Mouse (Mus musculus): ENCODE results near the gene Alyref. TPM values are rescaled to one million over a fixed set of nuclear protein-coding genes. Genes with fewer than 3 reads are reported as not detected.
A peak's percentile ranks its signal among the peaks of the same experiment; 100 is the strongest.

The Alyref gene
- polyA plus RNA-seq, 1 experiment from 2014 or later = 162 TPM

GRCm38 (mm10) chr11:120548786-120549167, 49.4 kb downstream of the Alyref start:
- ATAC-seq (no peak), DNase-seq (no peak)
- Histone ChIP-seq H3K9me3 (ENCODE audit: low read length) (no peaks in the 10 kb centered on the region), H3K36me3 (replicated peaks; ENCODE audit: insufficient read depth, low read length) (peaks cover 10% of the 10 kb centered on the region), H3K4me2 (ENCODE audit: low read depth, low read length) (peak overlapping the region; percentile 97), H3K27ac (ENCODE audit: low read depth) (peak overlapping the region; percentile 98), H3K9ac (replicated peaks) (peak overlapping the region; percentile 93), H3K4me3 (ENCODE audit: low read depth, low read length) (peak overlapping the region; percentile 88), H3K27me3 (ENCODE audit: insufficient read depth, low read length) (no peaks in the 10 kb centered on the region), H3K4me1 (ENCODE audit: insufficient read depth) (peaks cover 35% of the 10 kb centered on the region)
- WGBS (ENCODE audit: insufficient replicate concordance) = 15% methylated on average over 7 of the region's 7 CpGs
- no peak for TF ChIP-seq EP300 (IDR thresholded peaks at IDR 0.05; ENCODE audit: low read depth)

- H3K4me1 ChIP-seq (ENCODE audit: insufficient read depth) = peaks cover 35% of the 10 kb centered on the region
- H3K4me3 ChIP-seq (ENCODE audit: low read depth, low read length) = peak overlapping the region; percentile 88; the same call in 1 of the 2 replicates
- 83% methylated on average over 3 of the region's 3 CpGs for WGBS (ENCODE audit: insufficient replicate concordance)
These were observed 50.0 kb downstream of the Alyref start for GRCm38 (mm10) chr11:120548214-120548613.

DNA sequence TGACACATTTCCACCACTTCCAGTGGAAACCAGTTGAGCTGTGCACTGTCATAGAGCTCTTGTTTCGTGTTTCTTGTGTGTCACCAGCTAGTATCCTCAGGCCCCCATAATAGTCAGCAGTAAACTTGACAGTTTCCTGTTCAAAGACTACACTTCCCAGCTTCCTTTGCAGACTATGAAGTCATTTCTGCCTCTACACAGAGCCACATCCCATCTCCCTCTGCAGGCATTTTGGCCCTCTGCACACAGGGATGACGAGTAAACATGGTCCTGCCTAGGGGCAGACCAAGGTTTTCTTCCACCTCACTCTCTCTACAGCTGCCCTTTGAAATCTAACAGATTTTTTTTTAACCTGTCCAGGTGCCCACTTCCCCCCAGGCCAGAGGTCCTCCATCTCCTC, 50.7 kb downstream of the Alyref start:
- Histone ChIP-seq H3K4me1 (ENCODE audit: insufficient read depth) (peaks cover 35% of the 10 kb centered on the region), H3K4me2 (ENCODE audit: low read depth, low read length) (no peak overlapping the region), H3K4me3 (ENCODE audit: low read depth, low read length) (no peak overlapping the region), H3K27me3 (ENCODE audit: insufficient read depth, low read length) (no peaks in the 10 kb centered on the region), H3K9ac (replicated peaks) (no peak overlapping the region), H3K9me3 (ENCODE audit: low read length) (no peaks in the 10 kb centered on the region), H3K36me3 (replicated peaks; ENCODE audit: insufficient read depth, low read length) (peaks cover 19% of the 10 kb centered on the region), H3K27ac (ENCODE audit: low read depth) (0 out of 2 replicates have a peak overlapping the region, but pooled peaks have one; percentile 29)
- ATAC-seq (peak; percentile 24), DNase-seq (no peak)
- TF ChIP-seq CTCF (IDR thresholded peaks at IDR 0.05; ENCODE audit: low read depth) = peak; percentile 47
- no peak for TF ChIP-seq EP300 (IDR thresholded peaks at IDR 0.05; ENCODE audit: low read depth)
- WGBS (ENCODE audit: insufficient replicate concordance) = 43% methylated on average over 2 of the region's 2 CpGs

More at GRCm38 (mm10) chr11:120548214-120548613, 50.0 kb downstream of the Alyref start:
- no peak for TF ChIP-seq EP300 (IDR thresholded peaks at IDR 0.05; ENCODE audit: low read depth)
- no peak for TF ChIP-seq CTCF (IDR thresholded peaks at IDR 0.05; ENCODE audit: low read depth)
- peak overlapping the region; percentile 98 for H3K27ac ChIP-seq (ENCODE audit: low read depth)
- no peak for DNase-seq
- no peaks in the 10 kb centered on the region for H3K9me3 ChIP-seq (ENCODE audit: low read length)
- peak overlapping the region; percentile 93; the same call in 1 of the 2 replicates for H3K9ac ChIP-seq (replicated peaks)
- no peaks in the 10 kb centered on the region for H3K27me3 ChIP-seq (ENCODE audit: insufficient read depth, low read length)
- peaks cover 14% of the 10 kb centered on the region for H3K36me3 ChIP-seq (replicated peaks; ENCODE audit: insufficient read depth, low read length)
- H3K4me2 ChIP-seq (ENCODE audit: low read depth, low read length) = peak overlapping the region; percentile 97
- no peak for ATAC-seq

DNA sequence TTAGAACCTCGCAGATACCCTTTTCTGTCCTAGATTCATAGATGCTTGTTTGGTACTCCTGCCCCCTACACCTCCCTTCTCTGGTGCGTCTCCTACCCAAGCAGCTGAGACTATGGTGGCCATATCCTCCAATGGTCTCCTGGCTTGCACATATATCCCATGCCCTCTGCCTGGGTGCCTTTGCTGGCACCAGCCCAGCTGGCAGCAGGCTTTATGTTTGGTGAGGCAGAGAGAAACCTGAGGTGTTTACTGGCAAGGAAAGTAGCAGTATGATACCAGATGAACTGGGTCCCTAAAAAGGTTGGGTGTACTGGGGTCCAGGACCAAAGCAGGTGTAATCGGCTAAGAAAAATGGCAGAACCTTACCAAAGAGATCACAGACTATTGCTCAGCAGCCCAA, 52.2 kb downstream of the Alyref start:
- Histone ChIP-seq H3K4me3 (ENCODE audit: low read depth, low read length) (no peak overlapping the region), H3K27me3 (ENCODE audit: insufficient read depth, low read length) (no peaks in the 10 kb centered on the region), H3K4me2 (ENCODE audit: low read depth, low read length) (no peak overlapping the region), H3K4me1 (ENCODE audit: insufficient read depth) (peaks cover 35% of the 10 kb centered on the region), H3K9ac (replicated peaks) (no peak overlapping the region), H3K9me3 (ENCODE audit: low read length) (no peaks in the 10 kb centered on the region), H3K27ac (ENCODE audit: low read depth) (no peak overlapping the region), H3K36me3 (replicated peaks; ENCODE audit: insufficient read depth, low read length) (peaks cover 19% of the 10 kb centered on the region)
- ATAC-seq = no peak
- no peak for DNase-seq
- TF ChIP-seq CTCF (IDR thresholded peaks at IDR 0.05; ENCODE audit: low read depth) (no peak), EP300 (IDR thresholded peaks at IDR 0.05; ENCODE audit: low read depth) (no peak)
- WGBS (ENCODE audit: insufficient replicate concordance) = 93% methylated on average over 3 of the region's 3 CpGs

DNA sequence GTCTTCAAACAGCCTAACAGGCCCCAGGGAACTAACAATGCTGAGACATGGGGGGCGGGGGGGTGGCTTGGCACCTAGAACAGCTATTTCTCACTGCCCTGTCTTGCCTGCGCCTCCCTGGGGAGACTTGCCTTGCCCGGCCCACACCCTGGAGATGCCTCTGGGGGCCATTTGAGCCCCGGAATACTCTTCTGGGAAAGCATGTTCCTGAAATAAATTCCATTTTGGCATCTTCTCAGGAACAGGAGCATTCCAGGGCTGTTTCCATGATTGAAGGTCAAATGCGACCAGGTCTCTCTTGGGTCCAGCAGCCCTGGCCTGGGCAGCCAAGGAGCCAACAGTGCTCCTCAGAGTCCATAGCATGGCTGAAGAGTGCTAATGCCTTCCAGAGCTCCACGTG, 55.8 kb downstream of the Alyref start:
- ATAC-seq (no peak), DNase-seq (no peak)
- Histone ChIP-seq H3K9ac (replicated peaks) (peak overlapping the region; percentile 16; the same call in 1 of the 2 replicates), H3K4me2 (ENCODE audit: low read depth, low read length) (no peak overlapping the region), H3K36me3 (replicated peaks; ENCODE audit: insufficient read depth, low read length) (peaks cover 21% of the 10 kb centered on the region), H3K27me3 (ENCODE audit: insufficient read depth, low read length) (no peaks in the 10 kb centered on the region), H3K27ac (ENCODE audit: low read depth) (no peak overlapping the region), H3K9me3 (ENCODE audit: low read length) (no peaks in the 10 kb centered on the region), H3K4me1 (ENCODE audit: insufficient read depth) (peaks cover 35% of the 10 kb centered on the region), H3K4me3 (ENCODE audit: low read depth, low read length) (no peak overlapping the region)
- no peak for TF ChIP-seq CTCF (IDR thresholded peaks at IDR 0.05; ENCODE audit: low read depth)
- TF ChIP-seq EP300 (IDR thresholded peaks at IDR 0.05; ENCODE audit: low read depth) = no peak
- WGBS (ENCODE audit: insufficient replicate concordance) = 81% methylated on average over 6 of the region's 6 CpGs

Small RNAs within 50 kb of the gene (microRNA-seq; reads per million reads assigned to microRNA genes)
- 2.0 reads per million for gene Mir6936

Other genes with a start within 250 kb of the Alyref start
- gene Actg1, start 249.8 kb downstream of the Alyref start, polyA plus RNA-seq (2015; fragmentation: Nextera tagmentation; extraction: Ambion mirVana) = 463 and 498 TPM in 2 replicates
- gene Fscn2, start 236.8 kb downstream of the Alyref start, polyA plus RNA-seq (2015; fragmentation: Nextera tagmentation; extraction: Ambion mirVana) = not detected in 2 replicates
- gene Faap100, start 219.6 kb downstream of the Alyref start, polyA plus RNA-seq (2015; fragmentation: Nextera tagmentation; extraction: Ambion mirVana) = 5.5 and 5.8 TPM in 2 replicates
- gene Nploc4, start 160.7 kb downstream of the Alyref start, polyA plus RNA-seq (2015; fragmentation: Nextera tagmentation; extraction: Ambion mirVana) = 12.5 and 12.8 TPM in 2 replicates
- not detected in 2 replicates for gene Tspan10, start 155.7 kb downstream of the Alyref start, polyA plus RNA-seq (2015; fragmentation: Nextera tagmentation; extraction: Ambion mirVana)
- 0.20 TPM in 1 of 2 replicates, not detected in the other for gene Pde6g, start 144.9 kb downstream of the Alyref start, polyA plus RNA-seq (2015; fragmentation: Nextera tagmentation; extraction: Ambion mirVana)
- 18.9 and 19.0 TPM in 2 replicates for gene Oxld1, start 140.3 kb downstream of the Alyref start, polyA plus RNA-seq (2015; fragmentation: Nextera tagmentation; extraction: Ambion mirVana)
- 9.0 and 11.7 TPM in 2 replicates for gene Ccdc137, start 140.2 kb downstream of the Alyref start, polyA plus RNA-seq (2015; fragmentation: Nextera tagmentation; extraction: Ambion mirVana)
- 11.9 and 13.5 TPM in 2 replicates for gene Arl16, start 130.8 kb downstream of the Alyref start, polyA plus RNA-seq (2015; fragmentation: Nextera tagmentation; extraction: Ambion mirVana)
- gene Mrpl12, start 113.8 kb downstream of the Alyref start, polyA plus RNA-seq (2015; fragmentation: Nextera tagmentation; extraction: Ambion mirVana) = 133 and 139 TPM in 2 replicates
- 96.7 and 99.7 TPM in 2 replicates for gene Slc25a10, start 106.5 kb downstream of the Alyref start, polyA plus RNA-seq (2015; fragmentation: Nextera tagmentation; extraction: Ambion mirVana)
- gene Gcgr, start 67.7 kb downstream of the Alyref start, polyA plus RNA-seq (2015; fragmentation: Nextera tagmentation; extraction: Ambion mirVana) = 58.5 and 66.9 TPM in 2 replicates
- gene Mcrip1, start 48.6 kb downstream of the Alyref start, polyA plus RNA-seq (2015; fragmentation: Nextera tagmentation; extraction: Ambion mirVana) = 59.2 and 61.0 TPM in 2 replicates
- gene Ppp1r27, start 47.2 kb downstream of the Alyref start, polyA plus RNA-seq (2015; fragmentation: Nextera tagmentation; extraction: Ambion mirVana) = 0.19 and 1.5 TPM in 2 replicates
- 683 and 697 TPM in 2 replicates for gene P4hb, start 25.1 kb downstream of the Alyref start, polyA plus RNA-seq (2015; fragmentation: Nextera tagmentation; extraction: Ambion mirVana)
- gene Arhgdia, start 16.7 kb downstream of the Alyref start, polyA plus RNA-seq (2015; fragmentation: Nextera tagmentation; extraction: Ambion mirVana) = 148 and 156 TPM in 2 replicates
- 46.1 and 47.5 TPM in 2 replicates for gene Anapc11, start 56 bp upstream of the Alyref start, polyA plus RNA-seq (2015; fragmentation: Nextera tagmentation; extraction: Ambion mirVana)
- gene Npb, start 10.1 kb upstream of the Alyref start, polyA plus RNA-seq (2015; fragmentation: Nextera tagmentation; extraction: Ambion mirVana) = 20.9 and 22.2 TPM in 2 replicates
- 217 and 222 TPM in 2 replicates for gene Pcyt2, start 19.6 kb upstream of the Alyref start, polyA plus RNA-seq (2015; fragmentation: Nextera tagmentation; extraction: Ambion mirVana)
- gene Sirt7, start 26.9 kb upstream of the Alyref start, polyA plus RNA-seq (2015; fragmentation: Nextera tagmentation; extraction: Ambion mirVana) = 34.3 TPM in 2 replicates
- 30.8 and 35.8 TPM in 2 replicates for gene Mafg, start 35.2 kb upstream of the Alyref start, polyA plus RNA-seq (2015; fragmentation: Nextera tagmentation; extraction: Ambion mirVana)
- 1.5 and 1.7 TPM in 2 replicates for gene Pycr1, start 45.4 kb upstream of the Alyref start, polyA plus RNA-seq (2015; fragmentation: Nextera tagmentation; extraction: Ambion mirVana)
- 0.26 and 0.50 TPM in 2 replicates for gene Myadml2, start 49.8 kb upstream of the Alyref start, polyA plus RNA-seq (2015; fragmentation: Nextera tagmentation; extraction: Ambion mirVana)
- gene Notum, start 62.8 kb upstream of the Alyref start, polyA plus RNA-seq (2015; fragmentation: Nextera tagmentation; extraction: Ambion mirVana) = 0.15 and 0.29 TPM in 2 replicates
- gene Aspscr1, start 74.6 kb upstream of the Alyref start, polyA plus RNA-seq (2015; fragmentation: Nextera tagmentation; extraction: Ambion mirVana) = 56.8 and 57.1 TPM in 2 replicates
- gene Cenpx, start 115.4 kb upstream of the Alyref start, polyA plus RNA-seq (2015; fragmentation: Nextera tagmentation; extraction: Ambion mirVana) = 81.0 and 88.0 TPM in 2 replicates
- gene Lrrc45, start 115.6 kb upstream of the Alyref start, polyA plus RNA-seq (2015; fragmentation: Nextera tagmentation; extraction: Ambion mirVana) = 5.1 and 5.4 TPM in 2 replicates
- gene Rac3, start 123.1 kb upstream of the Alyref start, polyA plus RNA-seq (2015; fragmentation: Nextera tagmentation; extraction: Ambion mirVana) = 0.36 and 0.38 TPM in 2 replicates
- gene Dcxr, start 128.9 kb upstream of the Alyref start, polyA plus RNA-seq (2015; fragmentation: Nextera tagmentation; extraction: Ambion mirVana) = 118 and 141 TPM in 2 replicates
- gene Cbr2, start 133.7 kb upstream of the Alyref start, polyA plus RNA-seq (2015; fragmentation: Nextera tagmentation; extraction: Ambion mirVana) = 0.26 and 0.94 TPM in 2 replicates
- 1.6 and 2.3 TPM in 2 replicates for gene Hmga1b, start 164.4 kb upstream of the Alyref start, polyA plus RNA-seq (2015; fragmentation: Nextera tagmentation; extraction: Ambion mirVana)
- gene Rfng, start 185.8 kb upstream of the Alyref start, polyA plus RNA-seq (2015; fragmentation: Nextera tagmentation; extraction: Ambion mirVana) = 6.2 and 6.3 TPM in 2 replicates
- gene Gps1, start 185.9 kb upstream of the Alyref start, polyA plus RNA-seq (2015; fragmentation: Nextera tagmentation; extraction: Ambion mirVana) = 50.8 and 51.9 TPM in 2 replicates
- gene Dus1l, start 198.0 kb upstream of the Alyref start, polyA plus RNA-seq (2015; fragmentation: Nextera tagmentation; extraction: Ambion mirVana) = 43.8 and 46.8 TPM in 2 replicates
- 3.8 and 3.9 TPM in 2 replicates for gene Fasn, start 226.2 kb upstream of the Alyref start, polyA plus RNA-seq (2015; fragmentation: Nextera tagmentation; extraction: Ambion mirVana)